Comparison of ENCODE assay signal across 8 mouse cellular contexts in genomic region chr9:114639186-114639748, GRCm38 (mm10). TPM values are rescaled to one million over a fixed set of nuclear protein-coding genes. Genes with fewer than 3 reads are reported as not detected.
A peak's percentile ranks its signal among the peaks of the same experiment; 100 is the strongest.
DNase-seq lines count a peak whose midpoint lies in the region; ATAC-seq and TF ChIP-seq lines count a peak whose summit lies in the region.

No protein-coding gene starts in this region.

- WGBS in forebrain, embryonic 14.5 days, result 14% methylated on average over 18 of the region's 18 CpGs
- 13% methylated on average over 18 of the region's 18 CpGs for WGBS in liver, postnatal 0 days (ENCODE audit: insufficient replicate concordance)

- TF ChIP-seq EP300 in liver, postnatal 0 days (IDR thresholded peaks at IDR 0.05; ENCODE audit: low read depth), result no peak

- ATAC-seq in forebrain, embryonic 14.5 days, result peak; percentile 1; the same call in 1 of the 2 replicates
- no peak for ATAC-seq in liver, postnatal 0 days

- no peak for DNase-seq in layer of hippocampus, adult 2 months (ENCODE audit: low spot score in 2 of 2)
- DNase-seq in layer of hippocampus, adult 11-12 months (ENCODE audit: low spot score), result no peak
- DNase-seq in NIH3T3 (ENCODE audit: low read depth), result peak; percentile 19
- DNase-seq in forebrain, embryonic 14.5 days (ENCODE audit: low spot score), result no peak
- peak; percentile 21 for DNase-seq in liver, postnatal 0 days
- no peak for DNase-seq in ovary, adult 18-20 months (ENCODE audit: low spot score)
- no peak for DNase-seq in adrenal gland, adult 8-10 months
- no peak for DNase-seq in left cerebral cortex, adult 18-20 months (ENCODE audit: low spot score in 2 of 2)

- H3K4me3 ChIP-seq in layer of hippocampus, adult 2 months, result peak overlapping the region; percentile 99
- peak overlapping the region; percentile 79 for H3K4me3 ChIP-seq in forebrain, embryonic 14.5 days (ENCODE audit: low read depth, low read length)
- H3K4me3 ChIP-seq in liver, postnatal 0 days (ENCODE audit: low read depth, low read length), result peak overlapping the region; percentile 70

- peak overlapping the region; percentile 82 for H3K9ac ChIP-seq in forebrain, embryonic 14.5 days (ENCODE audit: low read length)
- H3K9ac ChIP-seq in liver, postnatal 0 days (replicated peaks), result peak overlapping the region; percentile 68

- peak overlapping the region; percentile 89 for H3K4me2 ChIP-seq in forebrain, embryonic 14.5 days (ENCODE audit: low read length)
- H3K4me2 ChIP-seq in liver, postnatal 0 days (ENCODE audit: low read depth, low read length), result peak overlapping the region; percentile 84

- H3K9me3 ChIP-seq in forebrain, embryonic 14.5 days (replicated peaks; ENCODE audit: control insufficient read depth, low read length), result no peaks in the 10 kb centered on the region
- H3K9me3 ChIP-seq in liver, postnatal 0 days (ENCODE audit: low read length), result no peaks in the 10 kb centered on the region

- no peak for TF ChIP-seq CTCF in layer of hippocampus, adult 2 months (conservative IDR thresholded peaks at IDR 0.05)
- TF ChIP-seq CTCF in liver, postnatal 0 days (IDR thresholded peaks at IDR 0.05; ENCODE audit: low read depth), result no peak

- no peaks in the 10 kb centered on the region; the same call in 1 of the 2 replicates for H3K27me3 ChIP-seq in forebrain, embryonic 14.5 days (replicated peaks; ENCODE audit: control insufficient read depth, insufficient read depth, low read length)
- H3K27me3 ChIP-seq in liver, postnatal 0 days (ENCODE audit: insufficient read depth, low read length), result 0 out of 2 replicates have a peak, but pooled peaks cover 6% of the 10 kb centered on the region

- H3K4me1 ChIP-seq in forebrain, embryonic 14.5 days (ENCODE audit: control insufficient read depth, insufficient read depth, low read length), result peaks cover 10% of the 10 kb centered on the region
- H3K4me1 ChIP-seq in liver, postnatal 0 days (ENCODE audit: insufficient read depth), result peaks cover 12% of the 10 kb centered on the region

- peak overlapping the region; percentile 92 for H3K27ac ChIP-seq in layer of hippocampus, adult 2 months
- peak overlapping the region; percentile 82; the same call in 1 of the 2 replicates for H3K27ac ChIP-seq in forebrain, embryonic 14.5 days (ENCODE audit: low read depth, low read length)
- H3K27ac ChIP-seq in liver, postnatal 0 days (ENCODE audit: low read depth), result peak overlapping the region; percentile 81

- H3K36me3 ChIP-seq in forebrain, embryonic 14.5 days (ENCODE audit: control insufficient read depth, insufficient read depth, low read length), result 0 out of 2 replicates have a peak, but pooled peaks cover 3% of the 10 kb centered on the region
- H3K36me3 ChIP-seq in liver, postnatal 0 days (replicated peaks; ENCODE audit: insufficient read depth, low read length), result 0 out of 2 replicates have a peak, but pooled peaks cover 3% of the 10 kb centered on the region

RNA-seq across cellular contexts. Expression of gene Cnot10, which starts 0.7 kb away (rescaled TPM):
- 10 to 100 TPM; 51.4 to 56.1 TPM for total RNA-seq in layer of hippocampus, adult 2 months (2021)
- polyA plus RNA-seq in forebrain, embryonic 14.5 days (2014; fragmentation: Nextera tagmentation; extraction: Ambion mirVana), result 54.6 and 55.1 TPM in 2 replicates
- 14.4 and 15.8 TPM in 2 replicates for polyA plus RNA-seq in liver, postnatal 0 days (2015; fragmentation: Nextera tagmentation; extraction: Ambion mirVana)
- total RNA-seq in adrenal gland, adult 8-10 months (2022), result 10 to 100 TPM; 42.5 to 51.1 (median 44.4) TPM
- 10 to 100 TPM; 45.2 to 45.3 TPM for total RNA-seq in left cerebral cortex, adult 18-20 months (2021)

RNA-seq across cellular contexts. Expression of gene Dync1li1, which starts 49.3 kb away (rescaled TPM):
- total RNA-seq in layer of hippocampus, adult 2 months (2021), result 10 to 100 TPM; 96.5 to 97.1 TPM
- polyA plus RNA-seq in forebrain, embryonic 14.5 days (2014; fragmentation: Nextera tagmentation; extraction: Ambion mirVana), result 66.8 and 71.7 TPM in 2 replicates
- polyA plus RNA-seq in liver, postnatal 0 days (2015; fragmentation: Nextera tagmentation; extraction: Ambion mirVana), result 14.4 and 16.3 TPM in 2 replicates
- 10 to 100 TPM; 37.9 to 45.9 (median 44.1) TPM for total RNA-seq in adrenal gland, adult 8-10 months (2022)
- total RNA-seq in left cerebral cortex, adult 18-20 months (2021), result 10 to 100 TPM; 93.8 to 96.2 TPM

Comparison
In these comparisons a context has a peak if more than half of its experiments do, and no peak if none do; other contexts are left out.
1. DNase-seq: peak in NIH3T3 (single experiment) and liver, postnatal 0 days (single experiment); none in layer of hippocampus, adult 2 months (0 of 2), layer of hippocampus, adult 11-12 months (single experiment), forebrain, embryonic 14.5 days (single experiment), ovary, adult 18-20 months (single experiment), adrenal gland, adult 8-10 months (single experiment) and left cerebral cortex, adult 18-20 months (0 of 2).
2. Peak in every context shown above with its lines, with median percentiles within 50 percentile points of each other: H3K27ac ChIP-seq and H3K4me3 ChIP-seq.